Mouse (Mus musculus) erythroblast, embryonic 14.5 days (primary cell): ENCODE measurements around the gene Cd81.

Source experiments
- GATA1 ChIP-seq: IDR thresholded peaks from 2 replicates; pipeline ENCODE4 v1.6.1; 2012; ENCODE audit warnings: low read length, inconsistent platforms, mixed read lengths
- TAL1 ChIP-seq: IDR thresholded peaks from 3 replicates; pipeline ENCODE4 v1.6.1; 2012; ENCODE audit warnings: low read length, inconsistent platforms, mixed read lengths

- TF ChIP-seq TAL1 = no peak
- no peak for TF ChIP-seq GATA1
Observed at GRCm38 (mm10) chr7:143075394-143075793, 22.9 kb downstream of the Cd81 start.
